Mouse (Mus musculus): ENCODE measurements around the gene Camkv.
A peak's percentile ranks its signal among the peaks of the same experiment; 100 is the strongest.

Camkv gene

DNA sequence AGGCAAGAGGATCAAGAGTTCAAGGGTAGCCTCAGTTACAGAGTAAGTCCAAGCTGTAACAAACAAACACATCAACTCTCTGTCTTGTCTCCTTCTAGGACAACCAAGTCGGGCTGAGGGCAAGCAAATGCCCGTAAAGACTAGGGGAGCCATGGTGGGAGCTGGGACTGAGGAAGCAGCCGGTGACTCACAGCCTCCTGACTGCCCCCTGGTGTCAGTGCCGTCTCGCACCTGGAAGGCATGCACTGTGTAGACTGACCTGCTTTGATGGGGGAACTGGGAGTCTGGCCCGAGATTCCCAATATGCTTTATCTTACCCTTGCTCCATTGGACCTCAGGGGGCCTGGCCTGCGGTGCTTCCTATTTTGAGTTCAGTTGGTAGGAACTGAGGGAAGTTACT, 12.5 kb upstream of the Camkv start:
- DNase-seq (ENCODE audit: low spot score in 2 of 2): no peak

- no peak for DNase-seq (ENCODE audit: low spot score in 2 of 2)
These were observed 11.5 kb upstream of the Camkv start for GRCm38 (mm10) chr9:107923956-107924355.

DNA sequence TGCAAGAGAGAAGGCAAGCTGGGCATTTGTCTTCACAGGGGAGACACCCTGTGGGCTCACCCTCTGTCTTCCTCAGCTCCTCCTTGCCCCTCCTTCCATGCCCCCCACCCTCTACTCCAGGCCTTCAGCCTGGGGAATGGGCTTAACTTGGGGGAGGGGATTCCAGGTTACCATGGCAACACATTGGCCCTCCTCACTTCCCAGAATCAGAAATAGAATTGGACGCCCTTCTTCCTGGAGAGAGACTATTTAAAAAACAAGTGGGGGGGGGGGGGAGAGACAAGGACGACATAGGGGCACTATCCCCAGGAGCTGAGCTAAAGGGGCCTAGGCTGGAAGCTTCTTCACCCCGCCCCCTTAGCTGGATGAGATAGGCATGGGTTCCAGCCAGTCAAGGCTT, 10.2 kb upstream of the Camkv start:
- no peak for DNase-seq (ENCODE audit: low spot score in 2 of 2)

DNA sequence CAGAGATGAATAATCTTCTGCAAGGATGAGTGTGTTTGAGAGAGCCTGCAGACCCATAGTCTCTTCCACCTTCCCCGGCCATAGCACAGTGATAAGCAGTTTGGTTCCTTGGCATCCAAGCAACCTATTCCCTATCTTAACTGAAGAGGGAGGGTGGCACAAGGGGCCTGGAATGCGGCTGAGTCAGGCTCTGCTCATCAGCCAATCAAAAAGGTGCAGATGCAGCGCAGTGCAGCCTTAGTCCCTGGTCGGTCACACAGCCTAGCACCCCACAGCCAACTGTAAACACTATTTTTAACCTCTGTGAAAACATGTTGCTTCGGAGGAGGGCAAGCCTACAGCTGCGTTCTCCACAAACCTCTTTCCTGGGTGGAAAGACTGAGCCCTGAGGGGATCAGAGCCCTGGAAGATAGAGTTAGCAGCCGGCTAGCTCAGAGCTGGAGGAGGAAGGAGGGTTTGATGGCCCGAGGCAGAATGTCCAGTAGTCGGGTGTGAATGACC, 8.5 kb upstream of the Camkv start:
- DNase-seq (ENCODE audit: low spot score in 2 of 2): no peak

GRCm38 (mm10) chr9:107927749-107928148, 7.7 kb upstream of the Camkv start:
- no peak for DNase-seq (ENCODE audit: low spot score in 2 of 2)

GRCm38 (mm10) chr9:107928169-107928568, 7.3 kb upstream of the Camkv start, which contains the start of gene Actl11:
Gene Actl11 (plus strand): TSS chr9:107928469.
- DNase-seq (ENCODE audit: low spot score in 2 of 2): no peak

DNA sequence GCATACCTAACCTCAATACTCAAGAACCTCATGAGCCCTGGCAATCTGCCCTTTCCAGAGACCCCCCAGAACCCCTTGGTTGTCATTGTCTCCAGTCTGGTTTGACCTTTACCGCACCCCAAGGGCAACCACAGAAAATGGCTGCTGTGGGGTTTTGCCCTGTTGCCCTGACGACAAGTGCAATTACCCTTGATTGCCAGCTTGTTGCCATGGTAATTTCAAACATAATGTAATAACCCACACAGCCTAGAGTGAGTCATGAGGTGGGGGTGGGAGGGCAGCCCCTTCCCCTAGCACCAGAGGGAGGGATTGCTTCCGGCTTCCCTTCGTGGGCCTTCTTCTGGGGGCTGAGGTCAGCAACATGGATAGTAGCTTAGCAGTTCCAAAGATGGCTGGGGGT, 3.3 kb upstream of the Camkv start:
- no peak for DNase-seq (ENCODE audit: low spot score in 2 of 2)

DNA sequence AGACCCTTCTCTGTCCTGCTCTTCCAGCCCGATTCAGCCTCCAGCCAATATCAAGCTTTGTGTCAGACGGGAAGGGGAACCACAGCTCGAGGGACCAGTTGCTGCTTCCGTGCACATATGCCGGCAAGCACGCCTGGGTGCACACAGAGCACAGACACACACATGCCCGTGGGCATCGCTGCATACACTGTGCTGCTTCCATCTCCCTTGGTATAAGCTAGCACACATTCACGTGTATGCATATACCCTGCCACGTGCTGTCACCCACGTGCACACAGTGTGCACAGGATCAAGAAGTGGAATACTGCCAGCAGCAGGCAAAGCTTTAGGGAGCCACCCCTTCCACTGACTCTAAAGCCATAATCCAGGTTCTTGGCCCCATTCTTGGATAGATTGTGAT, 1.3 kb upstream of the Camkv start:
- no peak for DNase-seq (ENCODE audit: low spot score in 2 of 2)

DNA sequence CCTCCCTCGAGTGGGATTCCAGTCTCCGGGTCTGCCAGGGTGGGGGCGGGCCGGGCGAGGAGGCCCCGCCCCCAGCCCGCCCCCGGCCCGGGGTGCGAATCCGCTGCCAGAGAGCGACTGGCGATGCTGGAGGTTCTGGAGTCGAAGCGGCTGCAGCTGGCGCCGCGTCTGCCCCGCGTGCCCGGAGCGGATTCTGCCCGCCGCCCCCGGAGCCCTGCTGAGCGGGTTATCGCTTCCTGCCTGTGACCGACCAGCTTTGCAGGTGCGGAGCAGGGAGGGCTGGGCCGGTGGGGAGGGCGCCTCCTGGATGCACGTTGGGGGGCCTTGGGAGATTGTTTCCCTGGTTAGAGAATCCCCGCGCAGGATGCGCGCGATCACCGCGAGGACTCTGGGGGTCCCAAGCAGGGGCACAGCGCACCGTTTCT, 328 bp downstream of the Camkv start:
- DNase-seq (ENCODE audit: low spot score in 2 of 2): peak; percentile 35 to 42

DNA sequence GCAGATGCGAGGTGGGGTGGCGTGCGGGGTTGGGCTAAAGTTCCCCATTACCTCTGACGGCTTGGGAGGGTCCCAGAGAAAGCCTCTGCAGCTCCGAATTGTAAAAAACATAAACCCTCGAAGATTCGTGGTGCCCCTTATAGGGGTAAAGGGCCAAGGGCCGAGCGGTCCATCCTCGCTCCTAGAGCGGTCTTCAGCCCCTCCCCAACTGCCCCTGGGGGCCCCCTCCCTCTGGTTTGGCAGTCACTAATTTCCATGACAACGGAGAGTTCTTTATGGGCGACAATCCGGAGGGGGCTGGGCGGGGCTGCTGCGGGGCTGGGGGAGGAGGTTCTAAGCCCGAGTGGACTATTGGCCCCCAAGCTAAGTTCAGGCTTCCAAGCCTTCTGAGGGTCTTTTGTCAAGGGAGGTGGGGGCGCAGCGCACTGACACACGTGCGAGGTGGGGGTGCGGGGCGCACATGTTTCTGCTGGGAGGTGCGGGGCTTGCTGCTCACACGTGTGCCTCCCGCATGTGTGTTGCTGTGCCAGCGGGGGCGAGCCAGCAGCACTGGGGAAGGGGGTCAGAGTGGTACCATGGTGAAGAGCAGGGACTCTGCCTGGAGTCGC, 845 bp downstream of the Camkv start:
- peak; percentile 42 to 48 for DNase-seq (ENCODE audit: low spot score in 2 of 2)

DNA sequence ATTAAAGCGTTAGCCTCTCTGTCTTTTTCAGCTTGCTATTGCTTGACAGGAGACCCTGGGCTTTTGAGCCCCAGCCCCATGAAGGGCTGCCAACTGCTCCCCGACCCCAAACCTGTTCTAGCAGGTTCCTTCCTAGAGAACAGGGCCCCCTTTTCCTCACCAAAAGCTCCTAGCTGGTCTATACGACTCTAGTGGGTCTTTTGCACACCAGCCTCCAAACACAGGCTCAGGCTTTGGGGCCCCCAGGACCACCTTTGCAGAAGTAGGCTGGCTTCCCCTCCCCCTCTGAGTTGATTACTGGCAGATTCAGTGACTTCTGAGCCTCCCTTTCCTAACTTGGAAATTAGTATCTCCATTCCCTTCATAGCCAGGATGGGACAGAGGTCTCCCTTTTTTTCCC, 1.4 kb downstream of the Camkv start:
- no peak for DNase-seq (ENCODE audit: low spot score in 2 of 2)

DNA sequence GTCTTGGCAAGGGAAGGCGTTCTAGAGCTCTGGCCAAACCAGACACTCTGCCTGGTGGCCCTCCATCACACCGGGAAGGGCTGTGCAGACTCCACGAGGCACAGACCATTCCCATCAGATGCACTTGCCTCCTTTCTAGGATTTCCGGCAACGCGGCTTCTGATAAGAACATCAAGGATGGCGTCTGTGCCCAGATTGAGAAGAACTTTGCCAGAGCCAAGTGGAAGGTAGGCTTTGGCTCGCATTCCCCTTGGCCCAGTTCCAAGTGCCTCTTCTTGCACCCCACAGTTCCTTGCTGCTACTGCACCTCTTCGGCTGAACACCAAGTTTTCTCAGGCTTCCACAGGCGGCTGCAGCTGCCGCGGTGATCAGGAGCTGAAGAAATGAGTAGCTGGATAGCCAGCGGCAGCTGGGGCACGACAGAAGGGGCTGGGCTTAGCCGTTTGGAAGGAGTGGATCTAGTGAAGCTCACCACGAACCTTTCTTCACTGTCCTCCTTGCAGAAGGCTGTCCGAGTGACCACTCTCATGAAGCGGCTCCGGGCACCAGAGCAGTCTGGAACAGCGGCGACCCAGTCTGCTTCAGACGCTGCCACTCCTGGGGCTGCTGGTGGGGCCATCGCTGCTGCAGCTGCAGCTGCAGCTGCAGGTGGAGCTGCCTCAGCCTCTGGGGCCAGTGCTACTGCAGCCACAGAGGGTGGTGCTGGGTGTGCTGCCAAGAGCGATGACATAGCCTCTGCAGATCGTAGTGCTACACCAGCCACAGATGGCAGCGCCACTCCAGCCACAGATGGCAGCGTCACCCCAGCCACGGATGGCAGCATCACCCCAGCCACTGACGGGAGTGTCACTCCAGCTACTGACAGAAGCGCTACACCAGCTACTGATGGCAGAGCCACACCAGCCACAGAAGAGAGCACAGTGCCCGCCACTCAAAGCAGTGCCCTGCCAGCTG, 12.0 kb downstream of the Camkv start:
- no peak for DNase-seq (ENCODE audit: low spot score in 2 of 2)

- no peak for DNase-seq (ENCODE audit: low spot score in 2 of 2)
These were observed 13.9 kb downstream of the Camkv start for GRCm38 (mm10) chr9:107949184-107949921.

GRCm38 (mm10) chr9:107949922-107950235, 14.4 kb downstream of the Camkv start, which contains the start of gene Traip:
Gene Traip (plus strand): TSS chr9:107950136.
- no peak for DNase-seq (ENCODE audit: low spot score in 2 of 2)

GRCm38 (mm10) chr9:107950460-107951355, 15.2 kb downstream of the Camkv start:
- peak; percentile 75 to 86 for DNase-seq (ENCODE audit: low spot score in 2 of 2)

GRCm38 (mm10) chr9:107955613-107956289, 20.3 kb downstream of the Camkv start:
- no peak for DNase-seq (ENCODE audit: low spot score in 2 of 2)

GRCm38 (mm10) chr9:107957141-107957540, 21.7 kb downstream of the Camkv start:
- no peak for DNase-seq (ENCODE audit: low spot score in 2 of 2)

GRCm38 (mm10) chr9:107959896-107960295, 24.4 kb downstream of the Camkv start:
- no peak for DNase-seq (ENCODE audit: low spot score in 2 of 2)

GRCm38 (mm10) chr9:107960928-107961327, 25.5 kb downstream of the Camkv start:
- no peak for DNase-seq (ENCODE audit: low spot score in 2 of 2)

DNA sequence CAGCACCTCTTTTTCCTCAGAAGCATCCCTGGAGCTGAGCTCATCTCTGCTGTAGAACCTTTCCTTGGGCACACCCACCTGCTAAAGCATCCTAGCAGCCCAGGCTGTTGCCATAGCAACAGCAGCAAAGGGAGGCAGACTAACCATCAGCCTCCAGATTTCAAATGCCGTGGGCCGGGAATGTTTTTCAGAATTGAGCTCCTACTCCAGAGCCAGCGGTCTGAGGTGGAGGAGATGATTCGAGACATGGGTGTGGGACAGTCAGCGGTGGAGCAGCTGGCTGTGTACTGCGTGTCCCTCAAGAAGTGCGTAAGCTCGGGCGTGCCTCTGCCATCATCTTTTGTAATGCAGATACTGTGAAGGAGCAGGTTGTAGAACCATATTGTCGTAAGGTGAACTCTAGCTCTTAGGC, 25.9 kb downstream of the Camkv start:
- DNase-seq (ENCODE audit: low spot score in 2 of 2): peak; percentile 52 to 73

DNA sequence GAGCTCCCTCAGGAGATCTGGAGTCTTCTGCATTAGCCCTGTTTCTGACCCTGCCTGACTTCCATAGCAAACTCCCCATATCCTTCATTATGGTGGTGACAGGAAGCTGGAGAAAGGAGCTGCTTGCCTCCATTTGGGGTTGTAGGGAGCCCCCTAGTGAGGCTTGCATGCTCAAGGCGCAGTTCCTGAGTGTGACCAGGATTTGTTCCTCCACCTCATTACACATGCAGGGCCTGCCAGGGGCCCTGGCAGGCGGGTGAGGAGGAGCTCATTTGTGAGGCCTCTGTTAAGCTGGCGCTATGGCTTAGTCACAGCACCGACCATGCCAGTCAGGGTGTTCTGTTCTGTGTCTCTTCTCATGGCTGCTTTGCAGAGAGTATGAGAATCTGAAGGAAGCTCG, 26.4 kb downstream of the Camkv start:
- peak in 1 of 2 experiments; percentile 52 for DNase-seq (ENCODE audit: low spot score in 2 of 2)
